Mouse (Mus musculus) Muller cell, postnatal 12 days (primary cell): Measurements from ENCODE around the gene Kcnk3.

Source experiments
- DNase-seq: peaks from one replicate; pipeline ENCODE4 v3.0.0-alpha.2; 2015; ENCODE audit errors: inconsistent ontology term

Kcnk3 gene

GRCm38 (mm10) chr5:30670091-30670490, 82.1 kb downstream of the Kcnk3 start:
- no peak for DNase-seq

DNA sequence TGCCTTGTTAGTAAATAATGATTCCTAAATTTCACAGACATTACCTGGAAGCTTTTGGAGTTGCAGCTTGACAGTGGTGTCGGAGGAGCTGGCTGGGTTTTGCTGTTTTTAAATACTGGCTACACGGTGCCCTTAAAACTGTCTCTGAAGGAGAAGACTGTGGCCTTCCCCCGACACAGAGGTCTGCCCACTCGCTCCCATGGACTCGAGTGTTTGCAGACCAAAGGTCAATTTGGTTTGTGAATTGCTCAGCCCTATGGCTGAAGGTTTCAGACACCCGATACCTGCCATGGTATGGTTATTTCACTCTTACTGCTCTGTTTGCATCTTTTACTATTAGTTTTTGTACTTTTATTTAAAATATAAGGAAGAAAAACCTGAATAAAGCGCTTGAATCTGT, 86.0 kb downstream of the Kcnk3 start:
- no peak for DNase-seq
